Comparison of ENCODE assay signal across 19 mouse cellular contexts in genomic region chr15:93371838-93372237, GRCm38 (mm10). TPM values are rescaled to one million over a fixed set of nuclear protein-coding genes. Genes with fewer than 3 reads are reported as not detected.
DNase-seq lines count a peak whose midpoint lies in the region; ATAC-seq and TF ChIP-seq lines count a peak whose summit lies in the region.
"Had no signal": no experiment of that assay in that cellular context is flagged by ENCODE, and none has a peak within 500 bp of the region (broad histone marks: within the 10 kb centered on the region; RNA-seq: fewer than 3 reads in every experiment).

No protein-coding gene starts in this region.

- intact Hi-C loops in left cerebral cortex, adult 2 months (cut with DNase I) = no loop called here
- intact Hi-C loops in left cerebral cortex, postnatal 10 days (cut with DNase I) = no loop called here

- DNase-seq in left cerebral cortex, adult 2 months (ENCODE audit: extremely low spot score in 1 of 2, low spot score in 2 of 2) = no peak
- no peak for DNase-seq in left cerebral cortex, postnatal 10 days (ENCODE audit: extremely low spot score in 1 of 2, low spot score in 2 of 2)
- peak; percentile 14 for DNase-seq in 416B (ENCODE audit: low read depth)
- peak; percentile 16 for DNase-seq in B cell, adult 2 months
- DNase-seq in liver, embryonic 13.5 days = no peak
- DNase-seq in T-cell, adult 2 months (ENCODE audit: low spot score) = no peak
- DNase-seq in left cerebral cortex, adult 11 months (ENCODE audit: low spot score) = no peak
- DNase-seq: adrenal gland, postnatal 10 days; cerebellum, adult 9-10 months; forebrain, postnatal 0 days; gastrocnemius, postnatal 36 days; kidney, postnatal 14 days; layer of hippocampus, adult 9-11 months; lung, adult 18-20 months; retina, postnatal 1 day; thymus, postnatal 36 days had no signal

- H3K9ac ChIP-seq in liver, embryonic 13.5 days = no peak overlapping the region
- H3K9ac ChIP-seq in kidney, embryonic 15.5 days = no peak overlapping the region
- H3K9ac ChIP-seq: forebrain, postnatal 0 days; heart, embryonic 12.5 days; neural tube, embryonic 15.5 days had no signal

- 71% methylated on average over 2 of the region's 2 CpGs for WGBS in liver, embryonic 13.5 days (ENCODE audit: insufficient replicate concordance)
- WGBS in kidney, embryonic 15.5 days = 82% methylated on average over 2 of the region's 2 CpGs

- H3K36me3 ChIP-seq in liver, embryonic 13.5 days = no peaks in the 10 kb centered on the region
- H3K36me3 ChIP-seq in kidney, embryonic 15.5 days = no peaks in the 10 kb centered on the region
- H3K36me3 ChIP-seq: heart, embryonic 12.5 days; neural tube, embryonic 15.5 days had no signal

- peak; percentile 44 for TF ChIP-seq CTCF in left cerebral cortex, adult 2 months (IDR thresholded peaks at IDR 0.05)

- H3K4me1 ChIP-seq in liver, embryonic 13.5 days (replicated peaks) = peaks cover 39% of the 10 kb centered on the region
- peaks cover 14% of the 10 kb centered on the region for H3K4me1 ChIP-seq in kidney, embryonic 15.5 days
- H3K4me1 ChIP-seq: heart, embryonic 12.5 days; neural tube, embryonic 15.5 days had no signal

- H3K27me3 ChIP-seq in liver, embryonic 13.5 days = no peaks in the 10 kb centered on the region
- H3K27me3 ChIP-seq in kidney, embryonic 15.5 days = no peaks in the 10 kb centered on the region
- H3K27me3 ChIP-seq: heart, embryonic 12.5 days; neural tube, embryonic 15.5 days had no signal

- no peaks in the 10 kb centered on the region for H3K9me3 ChIP-seq in liver, embryonic 13.5 days (replicated peaks)
- no peaks in the 10 kb centered on the region for H3K9me3 ChIP-seq in kidney, embryonic 15.5 days (replicated peaks)
- H3K9me3 ChIP-seq: heart, embryonic 12.5 days; neural tube, embryonic 15.5 days had no signal

- no peak for ATAC-seq in liver, embryonic 13.5 days (ENCODE audit: low read depth)
- no peak for ATAC-seq in kidney, embryonic 15.5 days (replicated peaks; ENCODE audit: low FRiP score)
- ATAC-seq: forebrain, postnatal 0 days had no signal

- H3K4me3 ChIP-seq in left cerebral cortex, adult 2 months = no peak overlapping the region
- H3K4me3 ChIP-seq in liver, embryonic 13.5 days (replicated peaks) = no peak overlapping the region
- no peak overlapping the region for H3K4me3 ChIP-seq in kidney, embryonic 15.5 days (replicated peaks)
- H3K4me3 ChIP-seq: heart, embryonic 12.5 days; neural tube, embryonic 15.5 days had no signal

- H3K27ac ChIP-seq in left cerebral cortex, adult 2 months = no peak overlapping the region
- peak overlapping the region; percentile 95 for H3K27ac ChIP-seq in liver, embryonic 13.5 days
- H3K27ac ChIP-seq in kidney, embryonic 15.5 days = no peak overlapping the region
- H3K27ac ChIP-seq: neural tube, embryonic 15.5 days had no signal

- no peak overlapping the region for H3K4me2 ChIP-seq in liver, embryonic 13.5 days
- H3K4me2 ChIP-seq in kidney, embryonic 15.5 days = no peak overlapping the region
- H3K4me2 ChIP-seq: heart, embryonic 12.5 days; neural tube, embryonic 15.5 days had no signal

RNA-seq across cellular contexts. Expression of gene Zcrb1, which starts 26.3 kb away (rescaled TPM):
- 10 to 100 TPM; 81.6 to 89.6 TPM for total RNA-seq in left cerebral cortex, adult 2 months (2021)
- 10 to 100 TPM; 77.6 to 90.7 TPM for total RNA-seq in left cerebral cortex, postnatal 10 days (2021)
- 92.0 and 102 TPM in 2 replicates for polyA plus RNA-seq in liver, embryonic 13.5 days (2015; fragmentation: Nextera tagmentation; extraction: Ambion mirVana)
- polyA plus RNA-seq in kidney, embryonic 15.5 days (2015; fragmentation: Nextera tagmentation; extraction: Ambion mirVana) = 126 and 132 TPM in 2 replicates

RNA-seq across cellular contexts. Expression of gene Pphln1, which starts 26.3 kb away (rescaled TPM):
- 10 to 100 TPM; 38.7 to 41.7 TPM for total RNA-seq in left cerebral cortex, adult 2 months (2021)
- total RNA-seq in left cerebral cortex, postnatal 10 days (2021) = 10 to 100 TPM; 30.8 to 35.8 TPM
- polyA plus RNA-seq in liver, embryonic 13.5 days (2015; fragmentation: Nextera tagmentation; extraction: Ambion mirVana) = 23.2 and 27.9 TPM in 2 replicates
- polyA plus RNA-seq in kidney, embryonic 15.5 days (2015; fragmentation: Nextera tagmentation; extraction: Ambion mirVana) = 56.7 and 58.1 TPM in 2 replicates

RNA-seq across cellular contexts. Expression of gene Yaf2, which starts 35.1 kb away (rescaled TPM):
- 100 to 1,000 TPM; 100 to 105 TPM for total RNA-seq in left cerebral cortex, adult 2 months (2021)
- 10 to 100 TPM; 97.5 to 98.5 TPM for total RNA-seq in left cerebral cortex, postnatal 10 days (2021)
- 35.0 and 36.7 TPM in 2 replicates for polyA plus RNA-seq in liver, embryonic 13.5 days (2015; fragmentation: Nextera tagmentation; extraction: Ambion mirVana)
- 99.1 and 100 TPM in 2 replicates for polyA plus RNA-seq in kidney, embryonic 15.5 days (2015; fragmentation: Nextera tagmentation; extraction: Ambion mirVana)

Comparison
In these comparisons a context has a peak if more than half of its experiments do, and no peak if none do; other contexts are left out.
1. DNase-seq: peak in 416B (single experiment) and B cell, adult 2 months (2 of 2); none in left cerebral cortex, adult 2 months (0 of 2), left cerebral cortex, postnatal 10 days (0 of 2), liver, embryonic 13.5 days (single experiment), T-cell, adult 2 months (single experiment) and left cerebral cortex, adult 11 months (single experiment).